Mouse (Mus musculus) lung, postnatal 25 days (tissue): ENCODE results near the gene Prickle3.
"Not testable (repeated sequence)": the region's sequence is repeated elsewhere in the genome, so short reads cannot be mapped to it uniquely, and the experiment has no call there.

ENCODE experiments used
- DNase-seq: peaks from one replicate; pipeline ENCODE4 v3.0.0; 2022; ENCODE audit warnings: low spot score

Prickle3 gene

DNA sequence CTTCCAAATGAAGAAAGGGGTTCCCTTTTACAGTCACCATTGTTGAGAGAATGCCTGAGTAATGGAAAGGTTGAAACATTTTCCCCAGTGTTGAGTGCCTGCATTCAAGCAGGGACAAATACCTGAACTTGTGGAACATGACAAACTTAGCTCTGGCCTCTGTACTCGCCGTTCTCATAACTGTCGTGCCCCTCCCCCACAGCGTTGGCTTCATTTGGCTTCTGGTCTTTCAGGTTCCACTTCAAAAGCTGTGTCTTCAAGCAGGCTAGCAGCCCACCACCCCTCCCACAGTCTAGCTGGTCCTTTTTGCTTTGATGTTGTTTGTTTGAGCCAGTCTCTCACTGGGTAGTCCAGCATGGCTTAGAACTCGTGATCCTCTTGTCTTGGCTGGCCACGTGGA, 15.7 kb downstream of the Prickle3 start:
- DNase-seq = no peak

DNA sequence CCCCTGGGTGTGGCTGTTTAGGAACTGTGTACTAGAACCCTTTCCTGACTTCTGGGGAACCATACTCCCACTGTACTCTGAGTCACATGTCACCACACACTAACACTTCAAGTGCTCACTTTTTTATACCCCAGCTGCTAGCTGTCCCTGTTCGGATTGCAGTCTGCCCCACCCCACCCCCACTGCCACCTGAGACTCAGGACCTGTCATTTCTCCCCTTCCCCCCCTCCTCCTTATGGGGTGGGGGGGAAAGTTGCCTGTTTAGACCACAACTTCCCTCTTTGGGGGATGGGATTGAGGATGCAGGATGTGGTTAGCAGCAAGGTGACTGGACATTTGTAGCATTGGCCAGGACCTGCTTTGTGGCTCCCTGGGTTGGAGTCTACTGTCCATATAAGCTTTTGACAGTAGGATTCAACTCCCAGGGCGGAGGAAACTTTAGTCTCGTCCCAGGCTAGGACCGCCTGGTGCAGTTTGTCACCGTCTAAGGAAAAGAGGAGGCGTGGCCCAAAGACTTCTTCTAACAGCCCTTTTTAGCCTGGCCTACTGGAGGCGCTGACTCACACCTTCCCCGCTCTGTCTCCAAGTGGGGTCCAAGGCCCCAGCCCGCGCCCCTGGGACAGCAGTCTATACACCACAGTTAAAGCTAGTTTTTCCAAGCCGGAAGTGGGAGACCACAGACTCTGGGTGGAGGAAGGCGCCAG, 16.7 kb downstream of the Prickle3 start:
- DNase-seq = no peak

DNA sequence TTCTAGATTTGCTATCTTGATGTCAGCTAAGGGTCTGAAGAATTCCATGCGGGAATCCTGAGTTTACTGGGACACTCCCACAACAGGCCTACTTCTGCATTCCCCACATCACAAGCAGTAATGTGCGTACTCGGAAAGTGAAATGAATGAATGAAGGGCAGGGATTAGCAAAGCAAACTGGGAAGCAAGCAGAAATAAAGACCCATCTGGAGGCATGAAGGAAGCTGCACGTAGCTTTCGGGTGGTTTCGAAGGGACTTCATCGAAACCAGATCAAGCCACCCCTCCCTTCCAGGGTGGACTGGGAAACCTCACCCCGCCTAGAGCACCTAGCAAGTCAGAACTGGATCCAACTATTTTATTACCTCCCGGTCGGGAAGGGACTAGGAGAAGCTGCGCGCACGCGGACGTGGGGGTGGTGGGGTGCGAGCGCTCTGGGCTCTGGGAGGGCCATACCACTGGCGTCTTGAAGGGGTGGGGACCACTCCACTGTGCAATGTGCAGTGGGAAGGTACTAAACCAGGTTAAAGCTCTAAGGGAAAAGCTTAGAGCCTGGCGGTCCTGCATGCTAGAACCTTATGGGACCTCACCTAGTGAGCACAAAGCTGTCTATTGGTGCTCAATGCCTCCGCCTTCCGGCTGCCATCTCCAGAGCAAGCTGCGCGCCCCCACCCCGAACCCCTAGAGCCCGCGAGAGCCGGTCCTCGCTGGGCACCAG, 17.4 kb downstream of the Prickle3 start:
- DNase-seq = no peak

DNA sequence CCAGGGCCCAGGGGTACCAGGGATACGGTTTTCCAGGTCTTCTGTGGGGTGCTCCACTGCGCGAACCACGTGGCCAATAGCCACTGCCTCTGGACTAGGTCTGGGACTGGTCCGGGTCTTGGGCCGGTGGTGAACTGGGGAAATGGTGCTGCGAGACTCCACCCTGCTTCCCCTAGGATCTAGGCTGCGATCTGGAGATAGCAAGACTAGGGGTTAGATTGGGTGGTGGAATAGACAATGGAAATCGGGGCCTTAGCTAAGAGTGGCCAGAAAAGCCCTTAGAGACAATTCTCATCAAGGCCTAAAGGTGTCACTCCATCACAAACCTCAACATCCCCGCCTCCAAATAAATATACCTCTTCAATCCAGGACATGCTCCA, 17.9 kb downstream of the Prickle3 start:
- no peak for DNase-seq

GRCm38 (mm10) chrX:7678986-7679385, 21.9 kb downstream of the Prickle3 start:
- no peak for DNase-seq

DNA sequence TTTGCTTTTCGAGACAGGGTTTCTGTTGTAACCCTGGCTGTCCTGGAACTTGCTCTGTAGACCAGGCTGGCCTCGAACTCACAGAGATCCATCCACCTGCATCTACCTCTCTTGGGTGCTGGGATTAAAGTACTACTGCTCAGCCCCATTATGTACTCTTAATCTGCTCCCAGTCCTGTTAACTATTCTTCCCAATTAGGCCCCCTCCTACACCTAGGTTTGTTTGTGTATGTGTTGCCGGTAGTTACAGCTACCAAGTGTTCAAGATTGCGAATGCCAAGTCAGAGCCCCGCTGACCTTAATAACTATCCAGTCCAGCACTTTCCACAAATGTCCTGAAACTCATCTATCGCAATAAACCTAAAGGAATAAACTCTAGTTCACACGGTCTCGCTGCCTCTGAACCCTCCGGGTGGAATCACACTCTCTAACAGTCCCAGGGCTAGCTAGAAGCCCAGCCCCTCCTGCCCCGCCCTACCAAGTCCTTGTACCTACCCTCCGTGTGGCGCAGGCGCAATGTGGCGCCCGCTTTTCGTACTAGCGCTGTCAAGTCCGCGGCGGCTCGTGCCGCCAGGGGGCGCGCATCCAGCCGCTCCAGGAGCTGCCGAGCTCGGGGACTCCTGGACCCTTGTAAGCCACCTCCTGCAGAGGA, 22.5 kb downstream of the Prickle3 start:
- peak; percentile 91 for DNase-seq

GRCm38 (mm10) chrX:7680057-7680412, 23.0 kb downstream of the Prickle3 start:
- DNase-seq = no peak

DNA sequence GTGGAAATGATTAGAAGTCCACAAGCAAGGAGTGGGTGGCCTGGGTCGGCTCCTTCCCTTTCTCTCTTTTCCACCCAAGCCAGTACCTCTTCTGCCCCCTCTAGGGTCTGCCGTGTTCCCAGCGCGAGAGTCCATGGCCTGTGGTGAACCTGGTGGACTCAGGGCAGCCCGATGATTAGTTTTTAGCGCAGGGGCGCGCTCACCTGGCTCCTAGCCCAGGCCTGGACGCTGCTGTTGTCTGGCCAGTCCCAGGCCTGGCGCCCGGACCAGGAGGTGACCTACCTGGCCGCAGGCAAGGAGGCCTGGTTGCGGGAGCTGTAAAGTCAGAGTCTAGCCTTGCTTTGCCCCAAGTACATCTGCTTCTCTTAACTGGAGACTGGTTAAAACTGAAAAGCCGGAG, 23.8 kb downstream of the Prickle3 start, which contains the start of gene Magix:
Gene Magix, minus strand, starts transcription at position 388 of the 400 bp plus-strand sequence.
- no peak for DNase-seq

DNA sequence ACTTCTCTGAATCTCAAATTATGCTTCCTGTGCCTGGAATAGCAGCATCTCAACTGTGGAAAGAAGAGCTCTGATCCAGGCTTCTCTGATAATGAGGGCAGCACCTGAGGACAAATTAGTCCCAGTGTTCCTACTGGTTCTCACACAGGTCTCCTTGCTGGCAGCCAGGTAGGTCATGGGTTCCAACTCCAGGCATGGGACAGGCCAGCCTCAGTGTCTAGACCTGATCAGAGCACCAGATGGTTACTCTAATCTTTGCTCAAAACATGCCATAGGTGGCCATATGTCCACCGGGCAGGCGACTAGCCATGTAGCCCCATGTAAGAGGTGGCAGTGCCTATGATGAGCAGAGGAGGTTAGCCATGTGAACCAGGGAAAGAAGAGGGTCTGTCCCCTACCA, 31.3 kb downstream of the Prickle3 start:
- DNase-seq = no peak

GRCm38 (mm10) chrX:7690486-7690885, 33.4 kb downstream of the Prickle3 start:
- peak; percentile 55 for DNase-seq

DNA sequence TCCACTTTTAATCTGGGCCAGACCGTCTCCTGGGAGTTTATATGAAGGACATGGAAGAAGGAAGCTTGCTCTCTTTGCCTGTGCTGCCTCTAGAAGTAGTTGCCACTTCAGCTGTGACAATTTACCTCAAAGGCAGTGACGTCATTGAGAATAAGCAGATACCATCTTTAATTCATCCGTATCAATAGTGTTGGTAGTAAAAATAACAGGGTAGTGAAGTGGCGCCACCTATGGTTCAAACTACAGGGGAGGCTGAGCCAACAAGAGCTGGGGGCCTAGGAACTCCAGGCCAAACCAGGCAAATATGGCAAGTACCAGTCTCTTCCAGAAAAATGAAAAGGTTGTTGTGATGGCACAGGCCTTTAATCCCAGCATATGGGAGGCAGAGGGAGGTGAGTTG, 35.8 kb downstream of the Prickle3 start:
- DNase-seq = peak; percentile 48

GRCm38 (mm10) chrX:7696520-7696919, 39.5 kb downstream of the Prickle3 start:
- no peak for DNase-seq

DNA sequence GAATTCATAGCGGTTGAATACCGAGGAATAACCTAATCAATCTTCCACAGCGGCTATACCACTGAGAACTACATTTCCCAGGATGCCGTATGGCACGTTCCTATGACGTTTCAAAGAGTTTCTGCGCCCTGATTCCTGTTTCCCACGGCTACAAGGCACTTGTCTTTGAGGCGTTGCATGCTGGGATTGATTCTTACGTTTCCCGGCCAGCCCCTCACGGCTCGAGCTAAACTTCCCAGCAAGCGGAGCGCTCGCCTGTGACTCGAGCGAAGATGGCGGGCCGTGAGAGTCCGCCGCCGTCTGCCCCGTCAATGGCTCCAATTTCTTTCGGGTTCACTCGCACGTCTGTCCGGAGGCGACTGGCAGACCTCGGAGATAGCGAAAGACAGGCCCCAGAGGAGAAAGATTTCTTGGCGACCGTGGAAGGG, 39.9 kb downstream of the Prickle3 start, which contains the start of gene Gpkow:
Gene Gpkow, plus strand, starts transcription at position 178 of the 428 bp plus-strand sequence.
- peak; percentile 92 for DNase-seq

DNA sequence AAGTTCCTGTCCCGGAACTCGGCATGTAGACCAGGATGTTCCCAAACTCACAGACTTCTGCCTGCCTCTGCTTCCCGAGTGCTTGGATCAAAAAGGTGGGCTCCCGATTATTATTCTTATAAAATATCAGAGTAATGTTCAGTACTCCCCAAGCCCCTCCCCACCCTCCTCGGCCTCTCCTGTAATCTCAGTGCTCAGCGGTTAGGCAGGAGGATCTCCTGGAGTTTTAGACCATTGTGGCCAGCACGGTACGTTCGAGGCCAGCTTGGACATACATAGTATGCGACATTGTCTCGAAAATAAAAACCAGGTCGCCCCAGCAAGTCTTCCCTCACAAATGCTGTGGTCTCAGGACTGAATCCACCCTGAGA, 56.7 kb downstream of the Prickle3 start:
- not testable (repeated sequence) for DNase-seq

- peak; percentile 97 for DNase-seq
Observed at GRCm38 (mm10) chrX:7714135-7714899, 57.3 kb downstream of the Prickle3 start, which contains the start of gene Wdr45. Gene Wdr45 (plus strand): TSS chrX:7714333.

- DNase-seq = not testable (repeated sequence)
Observed at GRCm38 (mm10) chrX:7716058-7716457, 59.0 kb downstream of the Prickle3 start.
